Mouse (Mus musculus) kidney, postnatal 25 days (tissue): ENCODE measurements around the gene Dhdds.
A peak's percentile ranks its signal among the peaks of the same experiment; 100 is the strongest.
"Not testable (repeated sequence)": the region's sequence is repeated elsewhere in the genome, so short reads cannot be mapped to it uniquely, and the experiment has no call there.

Experiments
- DNase-seq, 2 experiments: peaks; one replicate each; pipeline ENCODE4 v3.0.0; 2021; ENCODE audit warnings: mixed read lengths in 2 of 2

The Dhdds gene

GRCm38 (mm10) chr4:134002903-134003302, 2.2 kb upstream of the Dhdds start:
- no peak for DNase-seq

- DNase-seq = no peak
Observed at GRCm38 (mm10) chr4:134002246-134002645, 1.5 kb upstream of the Dhdds start.

GRCm38 (mm10) chr4:134001710-134002109, 992 bp upstream of the Dhdds start:
- DNase-seq = no peak

GRCm38 (mm10) chr4:133994697-133995096, 6.0 kb downstream of the Dhdds start:
- DNase-seq = peak; percentile 13 to 61

- peak; percentile 17 to 75 for DNase-seq
Observed at GRCm38 (mm10) chr4:133991087-133991660, 9.5 kb downstream of the Dhdds start.

GRCm38 (mm10) chr4:133990035-133990434, 10.7 kb downstream of the Dhdds start:
- DNase-seq = peak in 1 of 2 experiments; percentile 11

GRCm38 (mm10) chr4:133988289-133988688, 12.4 kb downstream of the Dhdds start:
- DNase-seq = not testable (repeated sequence)

- no peak for DNase-seq
Observed at GRCm38 (mm10) chr4:133982936-133983335, 17.8 kb downstream of the Dhdds start.

- DNase-seq = no peak
Observed at GRCm38 (mm10) chr4:133980496-133980895, 20.2 kb downstream of the Dhdds start.

- DNase-seq = no peak
Observed at GRCm38 (mm10) chr4:133978021-133978711, 22.6 kb downstream of the Dhdds start.

GRCm38 (mm10) chr4:133971741-133972140, 29.0 kb downstream of the Dhdds start:
- no peak for DNase-seq

GRCm38 (mm10) chr4:133970876-133971275, 29.8 kb downstream of the Dhdds start:
- no peak for DNase-seq

GRCm38 (mm10) chr4:133970196-133970595, 30.5 kb downstream of the Dhdds start:
- peak in 1 of 2 experiments; percentile 33 for DNase-seq

GRCm38 (mm10) chr4:133969114-133969770, 31.5 kb downstream of the Dhdds start:
- DNase-seq = no peak

GRCm38 (mm10) chr4:133968150-133968921, 32.4 kb downstream of the Dhdds start, which contains the start of gene Hmgn2:
TSS of gene Hmgn2 (minus strand) at chr4:133968650.
- peak; percentile 48 to 69 for DNase-seq

- DNase-seq = peak; percentile 95 to 96
Observed at GRCm38 (mm10) chr4:133967866-133968149, 32.9 kb downstream of the Dhdds start.

- DNase-seq = peak; percentile 97 to 99
Observed at GRCm38 (mm10) chr4:133967138-133967865, 33.4 kb downstream of the Dhdds start.

- DNase-seq = no peak
Observed at GRCm38 (mm10) chr4:133966271-133966940, 34.3 kb downstream of the Dhdds start.

- DNase-seq = no peak
Observed at GRCm38 (mm10) chr4:133962566-133962965, 38.2 kb downstream of the Dhdds start.

- DNase-seq = no peak
Observed at GRCm38 (mm10) chr4:133958884-133959283, 41.8 kb downstream of the Dhdds start.

GRCm38 (mm10) chr4:133956358-133956757, 44.4 kb downstream of the Dhdds start:
- no peak for DNase-seq

GRCm38 (mm10) chr4:133946736-133947135, 54.0 kb downstream of the Dhdds start:
- no peak for DNase-seq
